Mouse (Mus musculus) retina, embryonic 14.5 days (tissue): ENCODE results near the gene Mxi1.

ENCODE experiments used
- DNase-seq: peaks from one replicate; pipeline ENCODE4 v3.0.0-alpha.2; 2015; ENCODE audit warnings: low spot score

The Mxi1 gene

GRCm38 (mm10) chr19:53310348-53310747, at the start of gene Mxi1:
Gene Mxi1, plus strand, starts transcription at chr19:53310518.
- peak; percentile 88 for DNase-seq

- no peak for DNase-seq
Measured at GRCm38 (mm10) chr19:53260828-53261227, 49.5 kb upstream of the Mxi1 start.

- DNase-seq, result no peak
Measured at GRCm38 (mm10) chr19:53262061-53262460, 48.3 kb upstream of the Mxi1 start.

GRCm38 (mm10) chr19:53263859-53264733, 46.2 kb upstream of the Mxi1 start:
- DNase-seq, result no peak

GRCm38 (mm10) chr19:53264821-53265727, 45.2 kb upstream of the Mxi1 start:
- DNase-seq, result peak; percentile 32

GRCm38 (mm10) chr19:53267305-53267704, 43.0 kb upstream of the Mxi1 start:
- DNase-seq, result no peak

GRCm38 (mm10) chr19:53273055-53273722, 37.1 kb upstream of the Mxi1 start:
- no peak for DNase-seq

GRCm38 (mm10) chr19:53273781-53274428, 36.4 kb upstream of the Mxi1 start:
- no peak for DNase-seq

- no peak for DNase-seq
Measured at GRCm38 (mm10) chr19:53275204-53275603, 35.1 kb upstream of the Mxi1 start.

- no peak for DNase-seq
Measured at GRCm38 (mm10) chr19:53276902-53277707, 33.2 kb upstream of the Mxi1 start.

GRCm38 (mm10) chr19:53278491-53279415, 31.6 kb upstream of the Mxi1 start:
- no peak for DNase-seq

- DNase-seq, result no peak
Measured at GRCm38 (mm10) chr19:53280254-53280653, 30.1 kb upstream of the Mxi1 start.

- DNase-seq, result no peak
Measured at GRCm38 (mm10) chr19:53282571-53282970, 27.7 kb upstream of the Mxi1 start.

GRCm38 (mm10) chr19:53283742-53284141, 26.6 kb upstream of the Mxi1 start:
- no peak for DNase-seq

GRCm38 (mm10) chr19:53284268-53285208, 25.8 kb upstream of the Mxi1 start:
- no peak for DNase-seq

GRCm38 (mm10) chr19:53296331-53297254, 13.7 kb upstream of the Mxi1 start:
- DNase-seq, result no peak

- DNase-seq, result no peak
Measured at GRCm38 (mm10) chr19:53299156-53299828, 11.0 kb upstream of the Mxi1 start.
